ENCODE assay signal across 7 mouse cellular contexts in genomic region chr17:24414230-24414976, GRCm38 (mm10). TPM values are rescaled to one million over a fixed set of nuclear protein-coding genes. Genes with fewer than 3 reads are reported as not detected.
DNase-seq lines count a peak whose midpoint lies in the region; ATAC-seq lines count a peak whose summit lies in the region.

Rnps1 (plus strand) TSS chr17:24414565.

- no peaks in the 10 kb centered on the region; the same call in 1 of the 2 replicates for H3K4me1 ChIP-seq in embryonic facial prominence, embryonic 11.5 days (ENCODE audit: control insufficient read depth, insufficient read depth, low read length)
- peaks cover 25% of the 10 kb centered on the region for H3K4me1 ChIP-seq in limb, embryonic 10.5 days
- H3K4me1 ChIP-seq in midbrain, embryonic 13.5 days (replicated peaks), result peaks cover 36% of the 10 kb centered on the region

- WGBS in embryonic facial prominence, embryonic 11.5 days, result under 1% methylated on average over 64 of the region's 64 CpGs
- under 1% methylated on average over 64 of the region's 64 CpGs for WGBS in limb, embryonic 10.5 days
- WGBS in midbrain, embryonic 13.5 days, result under 1% methylated on average over 64 of the region's 64 CpGs

- peak within 1 kb of the TSS; percentile 94 for H3K9ac ChIP-seq in embryonic facial prominence, embryonic 11.5 days (replicated peaks; ENCODE audit: low read length)
- H3K9ac ChIP-seq in midbrain, embryonic 13.5 days (replicated peaks), result peak within 1 kb of the TSS; percentile 96

- peak within 1 kb of the TSS; percentile 80 for H3K27ac ChIP-seq in embryonic facial prominence, embryonic 11.5 days (replicated peaks; ENCODE audit: low read depth, low read length)
- H3K27ac ChIP-seq in limb, embryonic 10.5 days, result peak within 1 kb of the TSS; percentile 99
- H3K27ac ChIP-seq in midbrain, embryonic 13.5 days, result peak within 1 kb of the TSS; percentile 89

- peak; percentile 96 for DNase-seq in adrenal gland, postnatal 14 days
- peak; percentile 99 for DNase-seq in embryonic facial prominence, embryonic 11.5 days (ENCODE audit: low spot score)
- peak; percentile 93 for DNase-seq in kidney, adult 11 months
- DNase-seq in limb, embryonic 10.5 days (ENCODE audit: low spot score), result peak; percentile 100
- peak; percentile 97 for DNase-seq in spleen, adult 12 weeks (ENCODE audit: low spot score)

- H3K9me3 ChIP-seq in embryonic facial prominence, embryonic 11.5 days (replicated peaks; ENCODE audit: control insufficient read depth, low read length), result no peaks in the 10 kb centered on the region
- no peaks in the 10 kb centered on the region for H3K9me3 ChIP-seq in limb, embryonic 10.5 days (replicated peaks)
- no peaks in the 10 kb centered on the region for H3K9me3 ChIP-seq in midbrain, embryonic 13.5 days

- peak within 1 kb of the TSS; percentile 94 for H3K4me3 ChIP-seq in embryonic facial prominence, embryonic 11.5 days (ENCODE audit: low read depth, low read length)
- peak within 1 kb of the TSS; percentile 78 for H3K4me3 ChIP-seq in limb, embryonic 10.5 days
- H3K4me3 ChIP-seq in midbrain, embryonic 13.5 days (replicated peaks), result peak within 1 kb of the TSS; percentile 97

- peaks cover 7% of the 10 kb centered on the region for H3K36me3 ChIP-seq in embryonic facial prominence, embryonic 11.5 days (replicated peaks; ENCODE audit: control insufficient read depth, insufficient read depth, low read depth, low read length)
- peaks cover 65% of the 10 kb centered on the region for H3K36me3 ChIP-seq in limb, embryonic 10.5 days
- H3K36me3 ChIP-seq in midbrain, embryonic 13.5 days, result peaks cover 36% of the 10 kb centered on the region

- peak within 1 kb of the TSS; percentile 53 for H3K4me2 ChIP-seq in embryonic facial prominence, embryonic 11.5 days (ENCODE audit: low read depth, low read length)
- peak within 1 kb of the TSS; percentile 97 for H3K4me2 ChIP-seq in midbrain, embryonic 13.5 days (replicated peaks)

- peak; percentile 95 for ATAC-seq in embryonic facial prominence, embryonic 11.5 days (replicated peaks; ENCODE audit: insufficient number of reproducible peaks, low FRiP score, low TSS enrichment, low read depth)
- peak; percentile 87 for ATAC-seq in granulocyte monocyte progenitor cell, adult 5-6 weeks (replicated peaks; ENCODE audit: poor library complexity, severe bottlenecking)
- ATAC-seq in midbrain, embryonic 13.5 days, result peak; percentile 96

- no peaks in the 10 kb centered on the region for H3K27me3 ChIP-seq in embryonic facial prominence, embryonic 11.5 days (ENCODE audit: control insufficient read depth, insufficient read depth, low read length)
- no peaks in the 10 kb centered on the region for H3K27me3 ChIP-seq in limb, embryonic 10.5 days (ENCODE audit: low read depth, poor library complexity, severe bottlenecking)
- no peaks in the 10 kb centered on the region for H3K27me3 ChIP-seq in midbrain, embryonic 13.5 days

RNA-seq across cellular contexts. Expression of gene Rnps1, which starts in this region (rescaled TPM):
- total RNA-seq in adrenal gland, postnatal 14 days (2021), result 78.8 and 84.9 TPM in 2 replicates
- polyA plus RNA-seq in embryonic facial prominence, embryonic 11.5 days (2014; fragmentation: Nextera tagmentation; extraction: Ambion mirVana), result 349 and 363 TPM in 2 replicates
- total RNA-seq in granulocyte monocyte progenitor cell, adult 5-6 weeks (2014; fragmentation: Nextera tagmentation), result 243 and 246 TPM in 2 replicates
- 179 and 181 TPM in 2 replicates for total RNA-seq in granulocyte monocyte progenitor cell, adult 5-6 weeks (2017)
- 471 and 496 TPM in 2 replicates for polyA plus RNA-seq in limb, embryonic 10.5 days (2016; fragmentation: Nextera tagmentation; extraction: Ambion mirVana)
- polyA plus RNA-seq in midbrain, embryonic 13.5 days (2015; fragmentation: Nextera tagmentation; extraction: Ambion mirVana), result 370 and 374 TPM in 2 replicates

Comparison
In these comparisons a context has a peak if more than half of its experiments do, and no peak if none do; other contexts are left out.
1. Peak in every context shown above with its lines: DNase-seq, ATAC-seq, H3K4me3 ChIP-seq and H3K27ac ChIP-seq.